Mouse (Mus musculus) midbrain, embryonic 12.5 days (tissue): ENCODE measurements around the gene Cdc34. TPM values are rescaled to one million over a fixed set of nuclear protein-coding genes. Genes with fewer than 3 reads are reported as not detected.
"Not testable (repeated sequence)": the region's sequence is repeated elsewhere in the genome, so short reads cannot be mapped to it uniquely, and the experiment has no call there.

Source experiments
- ATAC-seq: fragments of 200-750 bp; cut with Nextera tagmentation; 2 replicates; pipeline ENCODE4 v1.8.0; 2017; ENCODE audit warnings: low read depth, moderate TSS enrichment, moderate library complexity; ENCODE audit not compliant: low FRiP score
- H3K27ac ChIP-seq: fragments of 300-500 bp; sonication (generic); replicated peaks from 2 replicates; pipeline ENCODE4 v1.5.1; 2016; ENCODE audit warnings: mild to moderate bottlenecking
- H3K27me3 ChIP-seq: fragments of 300-500 bp; sonication (generic); 2 replicates; pipeline ENCODE4 v1.6.1; 2016; ENCODE audit warnings: mild to moderate bottlenecking
- H3K36me3 ChIP-seq: fragments of 300-500 bp; sonication (generic); 2 replicates; pipeline ENCODE4 v1.6.1; 2016
- H3K4me1 ChIP-seq: fragments of 300-500 bp; sonication (generic); 2 replicates; pipeline ENCODE4 v1.6.1; 2016
- H3K4me2 ChIP-seq: fragments of 300-500 bp; sonication (generic); replicated peaks from 2 replicates; pipeline ENCODE4 v1.6.1; 2016; ENCODE audit warnings: mild to moderate bottlenecking, moderate library complexity
- H3K4me3 ChIP-seq: fragments of 300-500 bp; sonication (generic); 2 replicates; pipeline ENCODE4 v1.5.1; 2016; ENCODE audit warnings: mild to moderate bottlenecking
- H3K9ac ChIP-seq: fragments of 300-500 bp; sonication (generic); replicated peaks from 2 replicates; pipeline ENCODE4 v1.6.1; 2016; ENCODE audit warnings: mild to moderate bottlenecking, moderate library complexity
- H3K9me3 ChIP-seq: fragments of 300-500 bp; sonication (generic); 2 replicates; pipeline ENCODE4 v1.6.1; 2016; ENCODE audit warnings: mild to moderate bottlenecking
- WGBS: fragments of 180-500 bp; shearing (Covaris S2); methylation state at CpG from one replicate; pipeline ENCODE4 v1.1.7; 2016; 5-methylcytosine and 5-hydroxymethylcytosine counted together
- polyA plus RNA-seq: library from polyadenylated mRNA; unstranded; fragments of >200 nt; fragmentation: Nextera tagmentation; extraction: Ambion mirVana; gene quantifications from 2 replicates; pipeline ENCODE4 v1.2.1, GENCODE M21; 2016

Gene Cdc34
- polyA plus RNA-seq, 1 experiment from 2014 or later: 156 TPM

DNA sequence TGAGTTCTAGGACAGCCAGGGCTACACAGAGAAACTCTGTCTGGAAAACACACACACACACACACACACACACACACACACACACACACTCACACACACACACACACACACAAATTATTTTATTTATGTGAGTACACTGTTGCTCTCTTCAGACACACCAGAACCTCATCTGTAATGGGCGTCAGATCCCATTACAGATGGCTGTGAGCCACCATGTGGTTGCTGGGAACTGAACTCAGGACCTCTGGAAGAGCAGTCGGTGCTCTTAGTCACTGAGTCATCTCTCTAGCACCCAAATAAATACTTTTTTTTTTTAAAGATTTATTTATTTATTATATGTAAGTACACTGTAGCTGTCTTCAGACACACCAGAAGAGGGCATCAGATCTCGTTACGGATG lies 21.0 kb downstream of the Cdc34 start:
- not testable (repeated sequence) for H3K4me3 ChIP-seq, H3K9me3 ChIP-seq, ATAC-seq, H3K27me3 ChIP-seq, H3K36me3 ChIP-seq, H3K4me2 ChIP-seq, H3K27ac ChIP-seq, H3K9ac ChIP-seq
- peaks cover 28% of the 10 kb centered on the region for H3K4me1 ChIP-seq
- 91% methylated on average over 4 of the region's 4 CpGs for WGBS

DNA sequence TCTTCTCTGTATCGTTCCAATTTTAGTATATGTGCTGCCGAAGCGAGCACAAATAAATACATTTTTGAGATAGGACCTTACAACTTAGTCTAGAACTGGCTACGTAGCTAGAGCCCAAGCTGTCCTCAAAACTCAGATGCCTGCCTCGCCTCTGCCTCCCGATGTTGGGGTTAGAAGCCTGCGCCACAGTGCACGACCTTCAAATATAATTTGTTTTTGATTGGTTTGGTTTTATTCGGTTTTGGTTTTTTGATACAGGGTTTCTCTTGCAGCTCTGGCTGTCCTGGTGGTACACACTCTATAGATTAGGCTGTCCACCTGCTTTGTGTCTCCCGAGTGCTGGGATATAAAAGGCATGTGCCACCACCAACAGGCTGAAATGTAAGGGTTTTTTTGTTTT lies 21.5 kb downstream of the Cdc34 start:
- Histone ChIP-seq H3K27me3 (no peaks in the 10 kb centered on the region), H3K9me3 (no peaks in the 10 kb centered on the region), H3K27ac (peak overlapping the region; percentile 68), H3K4me2 (peak overlapping the region; percentile 98), H3K9ac (peak overlapping the region; percentile 46; the same call in 1 of the 2 replicates), H3K4me3 (peak overlapping the region; percentile 82), H3K36me3 (peaks cover 10% of the 10 kb centered on the region), H3K4me1 (peaks cover 28% of the 10 kb centered on the region)
- 74% methylated on average over 10 of the region's 10 CpGs for WGBS
- ATAC-seq: 0 out of 2 replicates have a peak, but pooled peaks have one; percentile 1

DNA sequence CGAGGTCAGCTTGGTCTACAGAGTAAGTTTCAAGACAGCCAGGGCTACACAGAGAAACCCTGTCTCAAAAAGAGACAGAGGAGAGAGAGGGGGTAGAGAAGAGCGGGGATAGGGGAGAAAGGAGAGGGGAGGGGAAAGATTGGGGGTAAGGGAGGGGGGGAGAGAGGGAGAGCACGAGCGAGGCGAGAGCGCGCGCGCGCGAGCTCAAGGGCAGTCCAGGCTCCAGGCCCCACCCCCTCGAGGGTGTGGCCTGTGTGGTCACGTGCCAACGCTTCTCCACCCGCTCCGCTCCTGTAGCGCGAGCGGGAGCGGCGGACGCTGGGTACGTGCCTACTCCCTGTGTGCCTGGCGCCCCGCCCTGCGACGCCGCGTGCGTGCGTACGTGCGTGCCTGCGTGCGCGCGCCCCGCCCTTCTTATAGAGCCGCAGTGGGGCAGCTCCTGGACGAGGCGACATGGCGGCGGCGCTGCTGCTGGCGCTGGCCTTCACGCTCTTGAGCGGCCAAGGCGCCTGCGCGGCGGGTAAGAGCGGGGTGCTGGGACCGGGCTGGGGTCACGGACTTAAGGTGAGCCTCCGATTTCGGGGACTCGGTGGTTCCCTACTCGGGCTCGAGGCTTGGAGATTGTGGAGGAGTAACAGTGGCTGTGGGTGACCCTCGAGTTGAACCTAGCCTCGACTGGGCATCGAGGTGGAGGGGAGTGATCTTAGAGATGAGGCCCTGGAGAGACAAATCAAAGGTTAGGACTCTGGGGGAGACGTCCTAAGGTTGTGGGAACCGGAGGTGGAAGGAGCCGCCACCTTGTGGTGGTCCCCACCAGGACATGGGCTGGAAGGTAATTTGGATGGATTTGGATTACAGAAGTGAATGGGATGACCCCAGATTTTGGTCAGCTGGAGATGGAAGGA lies 22.3 kb downstream of the Cdc34 start, which contains the start of gene Bsg:
Bsg (plus strand) TSS at position 427 of the 905 bp plus-strand sequence.
- peak within 1 kb of the TSS; percentile 98 for H3K4me2 ChIP-seq
- peak within 1 kb of the TSS; percentile 82 for H3K4me3 ChIP-seq
- WGBS: under 1% methylated on average over 55 of the region's 65 CpGs
- H3K36me3 ChIP-seq: peaks cover 18% of the 10 kb centered on the region
- H3K27ac ChIP-seq: peak within 1 kb of the TSS; percentile 83
- no peaks in the 10 kb centered on the region for H3K9me3 ChIP-seq
- H3K27me3 ChIP-seq: no peaks in the 10 kb centered on the region
- ATAC-seq: peak; percentile 97
- peak within 1 kb of the TSS; percentile 92 for H3K9ac ChIP-seq
- H3K4me1 ChIP-seq: peaks cover 28% of the 10 kb centered on the region

GRCm38 (mm10) chr10:79704970-79705360 lies 23.0 kb downstream of the Cdc34 start:
- 7% methylated on average over 10 of the region's 10 CpGs for WGBS
- peaks cover 24% of the 10 kb centered on the region for H3K36me3 ChIP-seq
- H3K9me3 ChIP-seq: no peaks in the 10 kb centered on the region
- H3K4me3 ChIP-seq: peak overlapping the region; percentile 82
- H3K9ac ChIP-seq: peak overlapping the region; percentile 92
- H3K27me3 ChIP-seq: no peaks in the 10 kb centered on the region
- peak overlapping the region; percentile 83 for H3K27ac ChIP-seq
- H3K4me2 ChIP-seq: peak overlapping the region; percentile 98
- no peak for ATAC-seq
- peaks cover 28% of the 10 kb centered on the region for H3K4me1 ChIP-seq

DNA sequence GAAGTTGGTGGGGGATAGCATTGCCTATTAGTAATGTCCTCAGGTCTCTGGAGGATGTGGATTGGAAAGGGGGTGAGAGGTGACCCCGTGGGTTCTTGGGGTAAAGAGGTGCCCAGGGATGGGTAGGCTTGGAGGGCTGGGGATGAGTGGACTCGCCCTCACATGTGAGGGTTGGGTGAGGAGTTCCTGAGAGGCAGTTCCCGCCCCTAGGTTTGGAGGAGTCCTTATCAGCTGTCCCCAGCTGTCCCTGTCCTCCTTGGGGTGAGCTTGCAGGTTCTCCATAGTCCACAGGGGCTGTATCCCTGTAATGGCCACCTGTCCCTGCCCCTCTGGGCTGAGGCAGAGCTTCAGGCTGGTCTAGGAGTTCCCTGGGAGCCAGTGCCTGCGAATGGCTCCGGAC lies 24.0 kb downstream of the Cdc34 start:
- Histone ChIP-seq H3K4me3 (peak overlapping the region; percentile 82), H3K9ac (peak overlapping the region; percentile 92), H3K4me1 (peaks cover 28% of the 10 kb centered on the region), H3K27ac (no peak overlapping the region; the same call in 1 of the 2 replicates), H3K27me3 (no peaks in the 10 kb centered on the region), H3K9me3 (no peaks in the 10 kb centered on the region), H3K4me2 (peak overlapping the region; percentile 98), H3K36me3 (peaks cover 34% of the 10 kb centered on the region)
- no peak for ATAC-seq
- WGBS: 82% methylated on average over 5 of the region's 5 CpGs

- no peak overlapping the region; the same call in 1 of the 2 replicates for H3K27ac ChIP-seq
- peak overlapping the region; percentile 92 for H3K9ac ChIP-seq
- H3K4me2 ChIP-seq: peak overlapping the region; percentile 98
- no peak for ATAC-seq
- H3K4me3 ChIP-seq: peak overlapping the region; percentile 82
- H3K4me1 ChIP-seq: peaks cover 25% of the 10 kb centered on the region
- peaks cover 40% of the 10 kb centered on the region for H3K36me3 ChIP-seq
- WGBS: 89% methylated on average over 5 of the region's 5 CpGs
- H3K27me3 ChIP-seq: no peaks in the 10 kb centered on the region
- H3K9me3 ChIP-seq: no peaks in the 10 kb centered on the region
Measured at GRCm38 (mm10) chr10:79706406-79707094, 24.6 kb downstream of the Cdc34 start.

GRCm38 (mm10) chr10:79707162-79707561 lies 25.2 kb downstream of the Cdc34 start:
- no peak overlapping the region for H3K9ac ChIP-seq
- 0 out of 2 replicates have a peak overlapping the region, but pooled peaks have one; percentile 17 for H3K4me2 ChIP-seq
- WGBS: 89% methylated on average over 1 of the region's 1 CpGs
- H3K9me3 ChIP-seq: no peaks in the 10 kb centered on the region
- peaks cover 46% of the 10 kb centered on the region for H3K36me3 ChIP-seq
- ATAC-seq: no peak
- H3K27ac ChIP-seq: no peak overlapping the region
- H3K27me3 ChIP-seq: no peaks in the 10 kb centered on the region
- no peak overlapping the region for H3K4me3 ChIP-seq
- peaks cover 25% of the 10 kb centered on the region for H3K4me1 ChIP-seq

DNA sequence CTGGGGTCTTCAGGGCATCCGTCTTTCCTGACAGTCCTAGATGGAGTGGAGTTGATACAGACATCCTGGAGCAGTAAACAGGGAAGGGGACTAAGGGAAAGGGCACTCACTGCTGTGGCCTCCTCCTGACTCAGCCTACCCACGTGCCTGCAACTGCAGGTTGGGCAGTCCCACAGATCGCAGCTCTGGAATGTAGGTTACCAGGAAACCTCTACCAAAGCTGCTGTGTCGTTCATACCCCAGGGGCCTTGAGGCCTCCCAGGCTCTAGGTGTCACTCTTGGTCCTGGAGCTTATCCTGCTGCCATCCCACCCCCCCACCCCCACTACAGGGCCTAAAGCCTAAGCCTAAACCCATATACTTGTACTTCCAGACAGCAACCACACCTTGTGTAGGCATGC lies 25.8 kb downstream of the Cdc34 start:
- peaks cover 49% of the 10 kb centered on the region for H3K36me3 ChIP-seq
- H3K4me1 ChIP-seq: peaks cover 25% of the 10 kb centered on the region
- no peak overlapping the region for H3K4me2 ChIP-seq
- no peaks in the 10 kb centered on the region for H3K9me3 ChIP-seq
- no peaks in the 10 kb centered on the region for H3K27me3 ChIP-seq
- H3K4me3 ChIP-seq: no peak overlapping the region
- 77% methylated on average over 4 of the region's 4 CpGs for WGBS
- H3K27ac ChIP-seq: no peak overlapping the region
- no peak overlapping the region for H3K9ac ChIP-seq
- ATAC-seq: no peak

DNA sequence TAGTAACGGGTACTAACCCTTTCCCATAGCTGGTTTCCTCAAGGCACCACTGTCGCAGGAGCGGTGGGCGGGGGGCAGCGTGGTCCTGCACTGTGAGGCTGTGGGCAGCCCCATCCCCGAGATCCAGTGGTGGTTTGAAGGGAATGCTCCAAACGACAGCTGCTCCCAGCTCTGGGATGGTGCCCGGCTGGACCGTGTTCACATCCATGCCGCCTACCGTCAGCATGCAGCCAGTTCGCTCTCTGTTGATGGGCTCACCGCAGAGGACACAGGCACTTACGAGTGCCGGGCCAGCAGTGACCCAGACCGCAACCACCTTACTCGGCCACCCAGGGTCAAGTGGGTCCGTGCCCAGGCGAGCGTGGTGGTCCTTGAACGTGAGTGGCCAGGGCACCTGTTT lies 26.7 kb downstream of the Cdc34 start:
- peaks cover 25% of the 10 kb centered on the region for H3K4me1 ChIP-seq
- peaks cover 49% of the 10 kb centered on the region for H3K36me3 ChIP-seq
- 91% methylated on average over 21 of the region's 21 CpGs for whole genome bisulfite sequencing
- no peak overlapping the region for H3K4me3 ChIP-seq
- ATAC-seq: no peak
- H3K4me2 ChIP-seq: no peak overlapping the region
- H3K27me3 ChIP-seq: no peaks in the 10 kb centered on the region
- no peaks in the 10 kb centered on the region for H3K9me3 ChIP-seq
- H3K27ac ChIP-seq: no peak overlapping the region
- no peak overlapping the region for H3K9ac ChIP-seq

DNA sequence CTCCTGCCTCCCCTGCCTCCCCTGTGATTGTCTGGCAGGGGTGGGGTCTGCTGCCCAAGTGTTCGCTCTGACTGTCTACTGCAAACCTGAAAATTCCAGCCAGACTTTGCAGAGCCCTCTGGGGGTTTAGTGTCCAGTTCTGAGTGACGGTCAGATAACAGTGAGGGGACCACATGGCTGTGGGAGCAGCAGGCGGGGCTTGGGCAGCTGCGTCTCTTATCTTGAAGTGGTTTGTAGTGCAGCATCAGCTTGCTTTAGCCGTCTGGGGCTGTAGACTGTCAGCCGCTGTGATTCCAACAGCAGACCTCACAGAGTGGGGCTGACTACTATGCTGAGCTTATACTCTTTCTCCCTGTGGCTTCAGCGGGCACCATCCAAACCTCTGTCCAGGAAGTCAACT lies 27.3 kb downstream of the Cdc34 start:
- H3K27ac ChIP-seq: no peak overlapping the region
- no peaks in the 10 kb centered on the region for H3K9me3 ChIP-seq
- no peak for ATAC-seq
- no peak overlapping the region for H3K4me2 ChIP-seq
- WGBS: 77% methylated on average over 7 of the region's 7 CpGs
- peaks cover 49% of the 10 kb centered on the region for H3K36me3 ChIP-seq
- H3K4me3 ChIP-seq: no peak overlapping the region
- H3K4me1 ChIP-seq: peaks cover 25% of the 10 kb centered on the region
- H3K27me3 ChIP-seq: no peaks in the 10 kb centered on the region
- no peak overlapping the region for H3K9ac ChIP-seq

GRCm38 (mm10) chr10:79712029-79712428 lies 30.0 kb downstream of the Cdc34 start:
- no peak overlapping the region for H3K4me3 ChIP-seq
- H3K27me3 ChIP-seq: peaks cover 26% of the 10 kb centered on the region
- H3K4me2 ChIP-seq: no peak overlapping the region
- H3K36me3 ChIP-seq: peaks cover 49% of the 10 kb centered on the region
- ATAC-seq: no peak
- H3K9me3 ChIP-seq: no peaks in the 10 kb centered on the region
- WGBS: 92% methylated on average over 1 of the region's 1 CpGs
- no peak overlapping the region for H3K9ac ChIP-seq
- peaks cover 12% of the 10 kb centered on the region for H3K4me1 ChIP-seq
- H3K27ac ChIP-seq: no peak overlapping the region
